Mouse (Mus musculus) CD4-positive, CD25-positive, alpha-beta regulatory T cell (primary cell): Measurements from ENCODE around the gene Gm6367. TPM values are rescaled to one million over a fixed set of nuclear protein-coding genes. Genes with fewer than 3 reads are reported as not detected.

Source experiments
- polyA plus RNA-seq: library from polyadenylated mRNA; unstranded; fragments of 100-300 nt; shearing (Covaris generic); gene quantifications from one replicate; pipeline ENCODE4 v1.2.1, GENCODE M21; 2017

Gm6367 gene
- polyA plus RNA-seq: not detected

GRCm38 (mm10) chr5:94988326-94988725 is at the start of gene Gm6367:
Gene Gm6367 (plus strand): TSS chr5:94988626.

Other genes with a start within 250 kb of the Gm6367 start
- 0.90 TPM for gene Gm3183, start 123.2 kb upstream of the Gm6367 start, polyA plus RNA-seq
- gene Gm7942, start 118.3 kb downstream of the Gm6367 start, polyA plus RNA-seq: not detected
- gene Gm16513, start 194.0 kb downstream of the Gm6367 start, polyA plus RNA-seq: 0.43 TPM